ENCODE assay signal across 15 mouse cellular contexts in genomic region chr1:191468837-191469529, GRCm38 (mm10).
A peak's percentile ranks its signal among the peaks of the same experiment; 100 is the strongest.
DNase-seq lines count a peak whose midpoint lies in the region; ATAC-seq and TF ChIP-seq lines count a peak whose summit lies in the region.
"Had no signal": no experiment of that assay in that cellular context is flagged by ENCODE, and none has a peak within 500 bp of the region (broad histone marks: within the 10 kb centered on the region; RNA-seq: fewer than 3 reads in every experiment).

No protein-coding gene starts in this region.

- H3K36me3 ChIP-seq in hindbrain, embryonic 15.5 days, result no peaks in the 10 kb centered on the region
- H3K36me3 ChIP-seq in hindbrain, embryonic 13.5 days, result no peaks in the 10 kb centered on the region
- H3K36me3 ChIP-seq in limb, embryonic 11.5 days (ENCODE audit: control insufficient read depth, insufficient read depth, low read length), result no peaks in the 10 kb centered on the region
- H3K36me3 ChIP-seq in limb, embryonic 10.5 days, result no peaks in the 10 kb centered on the region
- H3K36me3 ChIP-seq: embryonic facial prominence, embryonic 15.5 days had no signal

- no peak overlapping the region for H3K4me3 ChIP-seq in cerebellum, adult 2 months (replicated peaks; ENCODE audit: insufficient read depth, low read depth, low read length)
- H3K4me3 ChIP-seq in hindbrain, embryonic 15.5 days, result no peak overlapping the region
- H3K4me3 ChIP-seq in hindbrain, embryonic 13.5 days, result no peak overlapping the region
- H3K4me3 ChIP-seq in limb, embryonic 11.5 days (ENCODE audit: low read depth, low read length), result no peak overlapping the region
- H3K4me3 ChIP-seq in limb, embryonic 10.5 days, result no peak overlapping the region
- H3K4me3 ChIP-seq in brown adipose tissue, adult 24 weeks (ENCODE audit: insufficient read depth, low read depth, low read length), result no peak overlapping the region
- H3K4me3 ChIP-seq: embryonic facial prominence, embryonic 15.5 days had no signal

- DNase-seq in cerebellum, adult 2 months, result peak in 1 of 2 experiments; percentile 24
- no peak for DNase-seq in cerebellum, postnatal 4 days (ENCODE audit: low spot score in 2 of 2)
- DNase-seq in limb, embryonic 11.5 days (ENCODE audit: low spot score), result peak; percentile 19
- no peak for DNase-seq in limb, embryonic 10.5 days (ENCODE audit: low spot score)
- no peak for DNase-seq in c-Kit-positive CD71-positive TER-119-positive erythroid progenitor cells, embryonic 14.5 days (ENCODE audit: low spot score)
- DNase-seq: adrenal gland, postnatal 36 days; cerebellum, adult 11 months; kidney, postnatal 25 days; lung, postnatal 14 days had no signal

- H3K9me3 ChIP-seq in hindbrain, embryonic 15.5 days, result no peaks in the 10 kb centered on the region
- no peaks in the 10 kb centered on the region for H3K9me3 ChIP-seq in hindbrain, embryonic 13.5 days
- no peaks in the 10 kb centered on the region for H3K9me3 ChIP-seq in limb, embryonic 11.5 days (ENCODE audit: control insufficient read depth, low read length)
- H3K9me3 ChIP-seq in limb, embryonic 10.5 days (replicated peaks), result no peaks in the 10 kb centered on the region
- H3K9me3 ChIP-seq: embryonic facial prominence, embryonic 15.5 days had no signal

- no peak for TF ChIP-seq CTCF in cerebellum, adult 2 months (IDR thresholded peaks at IDR 0.05; ENCODE audit: borderline replicate concordance, insufficient read depth, low read depth, low read length)

- no peak overlapping the region for H3K9ac ChIP-seq in hindbrain, embryonic 15.5 days
- H3K9ac ChIP-seq in hindbrain, embryonic 13.5 days, result no peak overlapping the region
- H3K9ac ChIP-seq in limb, embryonic 11.5 days (ENCODE audit: low read length), result no peak overlapping the region
- H3K9ac ChIP-seq: embryonic facial prominence, embryonic 15.5 days; liver, embryonic 14.5 days had no signal

- TF ChIP-seq POLR2A in cerebellum, adult 2 months (IDR thresholded peaks at IDR 0.05; ENCODE audit: borderline replicate concordance, insufficient read depth, low read length), result no peak

- H3K4me1 ChIP-seq in cerebellum, adult 2 months (ENCODE audit: control insufficient read depth, insufficient read depth, low read length), result peaks cover 7% of the 10 kb centered on the region
- peaks cover 16% of the 10 kb centered on the region for H3K4me1 ChIP-seq in hindbrain, embryonic 15.5 days (replicated peaks)
- H3K4me1 ChIP-seq in hindbrain, embryonic 13.5 days (replicated peaks), result peaks cover 16% of the 10 kb centered on the region
- H3K4me1 ChIP-seq in limb, embryonic 11.5 days (ENCODE audit: control insufficient read depth, insufficient read depth, low read length), result no peaks in the 10 kb centered on the region
- H3K4me1 ChIP-seq in limb, embryonic 10.5 days, result peaks cover 3% of the 10 kb centered on the region; the same call in 1 of the 2 replicates
- H3K4me1 ChIP-seq in brown adipose tissue, adult 24 weeks (ENCODE audit: control insufficient read depth, insufficient read depth, insufficient read length, low read length), result peaks cover 16% of the 10 kb centered on the region

- WGBS in cerebellum, adult 2 months, result 75% methylated on average over 4 of the region's 4 CpGs
- WGBS in hindbrain, embryonic 15.5 days, result 33% methylated on average over 4 of the region's 4 CpGs
- 48% methylated on average over 4 of the region's 4 CpGs for WGBS in hindbrain, embryonic 13.5 days
- 56% methylated on average over 4 of the region's 4 CpGs for WGBS in limb, embryonic 11.5 days
- 53% methylated on average over 4 of the region's 4 CpGs for WGBS in limb, embryonic 10.5 days

- H3K27ac ChIP-seq in cerebellum, adult 2 months (ENCODE audit: insufficient read depth, low read length), result peak overlapping the region; percentile 69; the same call in 1 of the 2 replicates
- H3K27ac ChIP-seq in hindbrain, embryonic 15.5 days (replicated peaks), result peak overlapping the region; percentile 75
- no peak overlapping the region for H3K27ac ChIP-seq in hindbrain, embryonic 13.5 days
- no peak overlapping the region for H3K27ac ChIP-seq in limb, embryonic 11.5 days (replicated peaks; ENCODE audit: low read depth, low read length)
- no peak overlapping the region for H3K27ac ChIP-seq in limb, embryonic 10.5 days
- peak overlapping the region; percentile 93; the same call in 1 of the 2 replicates for H3K27ac ChIP-seq in brown adipose tissue, adult 24 weeks (replicated peaks; ENCODE audit: low read depth, low read length)
- H3K27ac ChIP-seq: liver, embryonic 14.5 days had no signal

- peak; percentile 72 for ATAC-seq in hindbrain, embryonic 15.5 days (ENCODE audit: low FRiP score, low read depth)
- ATAC-seq in hindbrain, embryonic 13.5 days (ENCODE audit: low FRiP score), result no peak
- no peak for ATAC-seq in limb, embryonic 11.5 days (ENCODE audit: insufficient number of reproducible peaks, low FRiP score, low TSS enrichment, low read depth)
- ATAC-seq: intestine, postnatal 0 days had no signal

- no peaks in the 10 kb centered on the region for H3K27me3 ChIP-seq in cerebellum, adult 2 months (ENCODE audit: control insufficient read depth, insufficient read depth, low read length)
- H3K27me3 ChIP-seq in hindbrain, embryonic 15.5 days, result no peaks in the 10 kb centered on the region
- no peaks in the 10 kb centered on the region for H3K27me3 ChIP-seq in hindbrain, embryonic 13.5 days
- H3K27me3 ChIP-seq in limb, embryonic 11.5 days (ENCODE audit: control insufficient read depth, insufficient read depth, low read length), result no peaks in the 10 kb centered on the region
- no peaks in the 10 kb centered on the region for H3K27me3 ChIP-seq in limb, embryonic 10.5 days (ENCODE audit: low read depth, poor library complexity, severe bottlenecking)
- H3K27me3 ChIP-seq: embryonic facial prominence, embryonic 15.5 days had no signal

- H3K4me2 ChIP-seq in hindbrain, embryonic 15.5 days, result no peak overlapping the region
- H3K4me2 ChIP-seq in hindbrain, embryonic 13.5 days, result no peak overlapping the region
- H3K4me2 ChIP-seq in limb, embryonic 11.5 days (ENCODE audit: low read depth, severe bottlenecking), result no peak overlapping the region
- H3K4me2 ChIP-seq: embryonic facial prominence, embryonic 15.5 days had no signal

Comparison
In these comparisons a context has a peak if more than half of its experiments do, and no peak if none do; other contexts are left out.
1. H3K27ac ChIP-seq: peak in cerebellum, adult 2 months (single experiment), hindbrain, embryonic 15.5 days (single experiment) and brown adipose tissue, adult 24 weeks (single experiment); none in hindbrain, embryonic 13.5 days (single experiment), limb, embryonic 11.5 days (single experiment) and limb, embryonic 10.5 days (single experiment).